Mouse (Mus musculus) midbrain, embryonic 11.5 days (tissue): ENCODE data around the gene Slc39a9. TPM values are rescaled to one million over a fixed set of nuclear protein-coding genes. Genes with fewer than 3 reads are reported as not detected.

Experiments used
- ATAC-seq: fragments of 200-750 bp; cut with Nextera tagmentation; 2 replicates; pipeline ENCODE4 v1.8.0; 2017; ENCODE audit warnings: moderate TSS enrichment, moderate library complexity; ENCODE audit not compliant: low FRiP score
- DNase-seq: peaks from one replicate; pipeline ENCODE4 v3.0.0; 2015; ENCODE audit warnings: low spot score; ENCODE audit errors: missing footprints
- H3K27ac ChIP-seq: fragments of 300-500 bp; sonication (generic); 2 replicates; pipeline ENCODE4 v1.5.1; 2014; ENCODE audit warnings: low read depth, low read length
- H3K27me3 ChIP-seq: fragments of 300-500 bp; sonication (generic); 2 replicates; pipeline ENCODE4 v1.6.1; 2014; ENCODE audit warnings: mild to moderate bottlenecking, low read length, moderate library complexity, mixed read lengths; ENCODE audit not compliant: control insufficient read depth, insufficient read depth
- H3K36me3 ChIP-seq: fragments of 300-500 bp; sonication (generic); 2 replicates; pipeline ENCODE4 v1.6.1; 2014; ENCODE audit warnings: mild to moderate bottlenecking, low read length, moderate library complexity, mixed read lengths; ENCODE audit not compliant: control insufficient read depth, insufficient read depth
- H3K4me1 ChIP-seq: fragments of 300-500 bp; sonication (generic); 2 replicates; pipeline ENCODE4 v1.6.1; 2014; ENCODE audit warnings: low read length; ENCODE audit not compliant: control insufficient read depth, insufficient read depth
- H3K4me2 ChIP-seq: fragments of 300-500 bp; sonication (generic); 2 replicates; pipeline ENCODE4 v1.6.1; 2014; ENCODE audit warnings: mild to moderate bottlenecking, moderate library complexity
- H3K4me3 ChIP-seq: fragments of 300-500 bp; sonication (generic); 2 replicates; pipeline ENCODE4 v1.5.1; 2014; ENCODE audit warnings: low read depth, low read length
- H3K9ac ChIP-seq: fragments of 300-500 bp; sonication (generic); 2 replicates; pipeline ENCODE4 v1.6.1; 2014; ENCODE audit warnings: low read length
- H3K9me3 ChIP-seq: fragments of 300-500 bp; sonication (generic); 2 replicates; pipeline ENCODE4 v1.6.1; 2016; ENCODE audit warnings: low read length; ENCODE audit not compliant: control insufficient read depth
- WGBS: fragments of 180-500 bp; shearing (Covaris S2); extraction: QIAGEN DNeasy Blood & Tissue Kit; methylation state at CpG from one replicate; pipeline ENCODE4 v1.1.7; 2014; 5-methylcytosine and 5-hydroxymethylcytosine counted together
- polyA plus RNA-seq: library from polyadenylated mRNA; unstranded; fragments of >200 nt; fragmentation: Nextera tagmentation; extraction: Ambion mirVana; gene quantifications from 2 replicates; pipeline ENCODE4 v1.2.1, GENCODE M21; 2014

The Slc39a9 gene
- polyA plus RNA-seq, 1 experiment from 2014 or later, result 29.8 TPM

DNA sequence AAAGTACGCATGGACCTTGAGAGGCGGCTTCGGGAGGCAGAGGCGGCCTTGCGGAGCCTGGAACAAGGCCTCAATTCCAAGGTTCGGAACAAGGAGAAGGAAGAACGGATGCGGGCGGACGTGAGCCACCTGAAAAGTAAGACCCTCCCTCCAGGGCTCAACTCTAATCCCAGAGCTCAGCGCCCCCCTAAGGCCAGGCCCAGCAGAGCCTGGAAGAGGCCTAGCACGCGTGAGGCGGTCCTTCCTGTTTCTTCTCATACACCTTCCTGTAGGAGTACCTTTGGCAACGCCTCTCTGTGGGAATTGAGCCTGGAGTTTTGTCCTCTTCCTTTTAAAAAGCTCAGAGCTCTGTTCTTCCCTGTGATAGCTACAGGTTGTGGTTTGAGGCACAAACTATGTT, 77.8 kb downstream of the Slc39a9 start:
- Histone ChIP-seq H3K27me3 (no peaks in the 10 kb centered on the region), H3K27ac (no peak overlapping the region), H3K4me1 (peaks cover 3% of the 10 kb centered on the region), H3K4me2 (no peak overlapping the region), H3K9ac (no peak overlapping the region), H3K4me3 (no peak overlapping the region), H3K9me3 (no peaks in the 10 kb centered on the region), H3K36me3 (no peaks in the 10 kb centered on the region)
- WGBS, result 82% methylated on average over 15 of the region's 15 CpGs
- ATAC-seq, result no peak
- DNase-seq, result no peak

DNA sequence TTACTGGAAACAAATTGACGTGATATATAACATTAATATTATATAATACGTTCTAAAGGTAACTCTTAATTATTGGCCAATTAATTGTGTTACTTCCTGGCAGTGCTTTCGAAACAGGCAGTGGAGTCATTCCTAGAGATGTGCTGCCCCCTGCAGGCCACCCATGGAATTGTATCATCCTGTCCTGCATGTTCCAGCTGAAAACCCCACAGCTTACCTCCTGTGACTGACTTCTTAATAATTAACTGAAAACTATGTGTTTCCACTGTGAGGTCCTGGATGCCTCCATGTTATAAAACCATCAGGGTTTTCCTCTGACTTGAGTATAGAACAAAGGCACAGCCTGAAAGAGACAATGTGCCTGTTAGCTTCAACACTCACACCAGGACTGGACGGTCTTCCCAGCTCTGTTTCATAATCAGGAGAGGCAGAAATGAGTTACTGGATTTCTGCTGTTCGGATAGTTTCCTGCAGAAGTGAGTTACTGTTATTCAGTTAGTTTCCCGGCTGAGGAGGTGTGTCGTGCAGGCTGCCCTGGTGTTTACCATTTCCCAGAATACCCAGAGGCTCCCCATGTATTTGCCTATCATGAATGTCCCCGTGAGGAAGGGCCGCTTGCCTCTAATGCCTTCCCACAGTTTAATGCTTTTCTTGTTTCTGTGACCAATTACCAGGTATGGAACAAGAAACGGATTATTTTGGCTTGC, 81.3 kb downstream of the Slc39a9 start:
- Histone ChIP-seq H3K9me3 (no peaks in the 10 kb centered on the region), H3K4me2 (no peak overlapping the region), H3K36me3 (no peaks in the 10 kb centered on the region), H3K27me3 (no peaks in the 10 kb centered on the region), H3K27ac (no peak overlapping the region), H3K4me3 (no peak overlapping the region), H3K9ac (no peak overlapping the region), H3K4me1 (peaks cover 3% of the 10 kb centered on the region)
- WGBS, result 34% methylated on average over 10 of the region's 10 CpGs
- ATAC-seq (no peak), DNase-seq (peak; percentile 95)

DNA sequence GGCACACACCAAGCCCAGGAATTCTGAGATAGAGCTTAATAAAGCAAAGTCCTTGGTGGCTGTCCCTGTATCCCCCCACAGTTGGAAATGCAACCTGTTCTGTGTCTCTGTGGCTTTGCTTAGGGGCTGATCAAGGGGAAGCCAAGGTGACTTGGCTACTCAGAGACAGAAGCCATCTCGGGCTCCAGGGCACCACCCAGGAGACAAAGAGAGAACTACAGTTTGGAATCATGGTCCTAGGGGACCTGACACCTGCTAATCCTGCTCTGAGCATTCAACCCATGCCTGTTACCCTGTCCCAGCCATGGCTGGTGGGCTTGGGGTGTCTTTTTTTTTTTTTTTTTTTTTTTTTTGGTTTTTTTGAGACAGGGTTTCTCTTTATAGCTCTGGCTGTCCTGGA, 84.5 kb downstream of the Slc39a9 start:
- H3K4me2 ChIP-seq, result no peak overlapping the region
- no peaks in the 10 kb centered on the region for H3K36me3 ChIP-seq
- H3K9me3 ChIP-seq, result no peaks in the 10 kb centered on the region
- 50% methylated on average over 1 of the region's 1 CpGs for WGBS
- no peaks in the 10 kb centered on the region for H3K4me1 ChIP-seq
- DNase-seq (no peak), ATAC-seq (no peak)
- H3K9ac ChIP-seq, result no peak overlapping the region
- no peak overlapping the region for H3K27ac ChIP-seq
- H3K27me3 ChIP-seq, result no peaks in the 10 kb centered on the region
- H3K4me3 ChIP-seq, result no peak overlapping the region

DNA sequence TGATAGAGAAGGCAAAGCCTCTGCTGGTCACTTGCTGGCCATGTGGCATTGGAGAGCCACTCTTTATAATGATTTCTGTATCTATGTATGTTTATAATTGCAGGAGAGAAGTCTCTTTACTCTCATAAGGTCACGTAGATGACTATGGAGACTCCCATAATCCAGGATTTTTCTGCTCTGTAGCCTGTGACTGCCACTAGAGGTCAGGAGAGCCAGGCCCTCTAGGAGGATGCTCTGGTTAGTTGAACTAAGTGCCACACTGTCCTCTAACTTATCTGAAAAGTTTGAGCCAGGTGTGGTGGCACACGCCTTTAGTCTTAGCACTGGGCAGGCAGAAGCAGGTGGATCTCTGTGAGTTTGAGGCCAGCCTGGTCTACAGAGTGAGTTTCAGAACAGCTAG, 85.1 kb downstream of the Slc39a9 start:
- H3K36me3 ChIP-seq, result no peaks in the 10 kb centered on the region
- no peak for DNase-seq
- no peak overlapping the region for H3K9ac ChIP-seq
- H3K4me3 ChIP-seq, result no peak overlapping the region
- H3K27ac ChIP-seq, result no peak overlapping the region
- 55% methylated on average over 2 of the region's 2 CpGs for WGBS
- 0 out of 2 replicates have a peak, but pooled peaks have one; percentile 5 for ATAC-seq
- no peaks in the 10 kb centered on the region for H3K4me1 ChIP-seq
- no peaks in the 10 kb centered on the region for H3K27me3 ChIP-seq
- H3K9me3 ChIP-seq, result no peaks in the 10 kb centered on the region; the same call in 1 of the 2 replicates
- no peak overlapping the region for H3K4me2 ChIP-seq

DNA sequence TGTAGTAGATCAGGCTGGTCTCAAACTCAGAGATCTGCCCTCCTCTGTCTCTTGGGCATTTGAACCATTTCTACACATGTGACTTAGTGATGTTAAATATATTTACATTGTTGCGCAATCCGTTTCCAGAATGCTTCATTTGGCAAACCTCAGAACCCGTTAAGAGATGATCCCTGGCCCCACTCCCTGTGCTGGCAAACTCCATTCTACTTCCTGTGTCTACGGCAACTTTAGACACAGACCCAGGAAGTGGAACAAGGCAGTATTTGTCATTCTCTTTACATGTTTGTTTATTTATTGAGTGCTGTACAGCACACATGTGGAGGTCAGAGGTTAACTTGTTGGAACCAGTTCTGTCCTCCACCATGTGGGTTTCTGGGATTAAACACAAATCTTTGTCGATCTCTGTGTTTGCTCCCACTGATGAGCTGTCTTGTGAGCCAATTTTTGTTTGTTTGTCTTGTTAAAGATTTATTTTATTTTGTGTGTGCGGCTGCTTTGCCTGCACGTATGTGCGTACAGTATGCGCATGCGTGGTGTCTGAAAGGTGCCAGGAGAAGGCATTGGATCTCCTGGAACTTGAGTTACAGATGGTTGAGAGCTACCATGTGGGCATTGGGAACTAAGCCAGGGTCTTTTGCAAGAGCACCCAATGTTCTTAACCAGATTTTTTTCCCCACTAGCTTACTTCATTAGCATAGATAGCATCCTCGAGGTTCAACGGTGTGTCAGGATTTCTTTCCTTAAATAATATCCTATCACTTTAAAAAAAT, 86.3 kb downstream of the Slc39a9 start:
- no peaks in the 10 kb centered on the region for H3K4me1 ChIP-seq
- H3K27ac ChIP-seq, result no peak overlapping the region
- H3K9ac ChIP-seq, result no peak overlapping the region
- no peak overlapping the region for H3K4me3 ChIP-seq
- ATAC-seq (peak; percentile 5; the same call in 1 of the 2 replicates), DNase-seq (no peak)
- H3K4me2 ChIP-seq, result no peak overlapping the region
- no peaks in the 10 kb centered on the region for H3K27me3 ChIP-seq
- H3K9me3 ChIP-seq, result no peaks in the 10 kb centered on the region; the same call in 1 of the 2 replicates
- H3K36me3 ChIP-seq, result no peaks in the 10 kb centered on the region
- 87% methylated on average over 12 of the region's 12 CpGs for WGBS

DNA sequence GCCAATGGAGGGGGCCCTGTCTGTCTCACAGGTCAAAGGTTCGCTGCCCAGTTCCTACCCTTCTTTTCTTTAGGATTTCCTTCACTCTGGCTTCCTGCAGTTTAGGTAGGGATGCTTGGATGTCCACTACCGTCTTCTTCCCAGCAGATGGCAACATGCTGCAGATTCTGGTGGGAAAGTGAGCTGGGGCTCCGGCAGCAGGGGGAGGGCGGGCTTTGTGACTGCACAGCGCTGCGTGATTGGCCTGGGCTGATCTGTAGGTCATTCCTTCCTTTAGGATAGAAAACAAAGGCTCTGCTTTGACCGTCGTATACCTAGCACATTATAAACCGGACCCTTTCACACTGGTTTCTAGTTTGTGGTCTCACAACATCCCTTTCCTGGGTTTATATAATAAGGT, 86.9 kb downstream of the Slc39a9 start:
- no peak overlapping the region for H3K4me2 ChIP-seq
- H3K36me3 ChIP-seq, result no peaks in the 10 kb centered on the region
- H3K9me3 ChIP-seq, result no peaks in the 10 kb centered on the region; the same call in 1 of the 2 replicates
- no peak overlapping the region for H3K9ac ChIP-seq
- ATAC-seq (peak; percentile 86), DNase-seq (peak; percentile 93)
- 2% methylated on average over 9 of the region's 9 CpGs for WGBS
- H3K27ac ChIP-seq, result no peak overlapping the region
- no peak overlapping the region for H3K4me3 ChIP-seq
- no peaks in the 10 kb centered on the region for H3K4me1 ChIP-seq
- no peaks in the 10 kb centered on the region for H3K27me3 ChIP-seq

Other genes starting within 250 kb of the Slc39a9 start
- 12.9 and 13.5 TPM in 2 replicates for gene Dcaf5, start 207.3 kb upstream of the Slc39a9 start, polyA plus RNA-seq
- 40.3 and 49.2 TPM in 2 replicates for gene Exd2, start 180.8 kb upstream of the Slc39a9 start, polyA plus RNA-seq
- gene Galnt16, start 125.6 kb upstream of the Slc39a9 start, polyA plus RNA-seq, result 13.1 and 14.0 TPM in 2 replicates
- gene Erh, start 458 bp downstream of the Slc39a9 start, polyA plus RNA-seq, result 361 and 378 TPM in 2 replicates
- gene Plekhd1, start 48.7 kb downstream of the Slc39a9 start, polyA plus RNA-seq, result 1.1 and 1.4 TPM in 2 replicates
- 4.9 and 5.3 TPM in 2 replicates for gene Ccdc177, start 116.8 kb downstream of the Slc39a9 start, polyA plus RNA-seq
- 18.4 and 19.0 TPM in 2 replicates for gene Susd6, start 146.6 kb downstream of the Slc39a9 start, polyA plus RNA-seq